Mouse (Mus musculus) c-Kit-positive CD71-negative TER-119-negative erythroid progenitor cells, embryonic 14.5 days (primary cell): ENCODE measurements around the gene Sema4f.

Source experiments
- DNase-seq: peaks from one replicate; pipeline ENCODE4 v3.0.0-alpha.2; 2013; ENCODE audit warnings: low read depth

Sema4f gene

DNA sequence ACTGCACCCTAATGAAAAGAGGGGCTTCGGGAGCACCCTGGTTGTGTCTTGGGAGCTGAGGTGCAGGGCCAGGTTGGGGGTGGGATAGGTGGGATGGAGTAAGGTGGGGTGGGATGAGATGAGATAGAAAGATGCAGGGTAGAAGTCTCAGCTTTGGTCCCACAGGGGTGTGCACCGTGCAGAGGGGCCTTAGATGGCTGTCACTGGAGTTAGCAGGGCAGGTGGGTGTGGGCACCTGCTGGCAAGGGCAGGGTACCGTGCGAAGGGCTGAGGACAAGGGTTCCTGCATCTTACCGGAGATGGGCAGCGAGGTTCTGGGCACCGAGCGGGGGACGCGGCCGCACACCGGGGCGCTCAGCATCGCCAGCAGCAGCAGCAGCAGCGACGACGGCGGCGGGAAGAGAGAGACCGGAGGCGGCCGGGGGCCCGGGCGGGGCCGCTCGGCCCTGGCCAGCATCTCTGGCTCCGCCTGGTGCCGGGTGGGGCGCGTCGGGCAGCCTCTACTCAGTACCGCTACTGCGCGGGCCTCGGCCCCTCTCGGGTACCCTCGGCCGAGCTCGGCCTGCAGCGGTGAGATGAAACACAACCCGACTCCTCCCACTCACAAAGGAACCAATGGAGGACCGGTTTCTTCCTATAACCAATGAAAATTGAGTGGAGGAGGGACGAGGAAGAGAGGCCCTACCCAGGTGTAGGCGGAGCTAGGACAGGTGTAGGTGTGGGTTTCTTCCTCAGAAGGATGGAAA is at the start of gene Sema4f:
TSS of gene Sema4f (minus strand) at position 603 of the 746 bp plus-strand sequence.
- DNase-seq: no peak

DNA sequence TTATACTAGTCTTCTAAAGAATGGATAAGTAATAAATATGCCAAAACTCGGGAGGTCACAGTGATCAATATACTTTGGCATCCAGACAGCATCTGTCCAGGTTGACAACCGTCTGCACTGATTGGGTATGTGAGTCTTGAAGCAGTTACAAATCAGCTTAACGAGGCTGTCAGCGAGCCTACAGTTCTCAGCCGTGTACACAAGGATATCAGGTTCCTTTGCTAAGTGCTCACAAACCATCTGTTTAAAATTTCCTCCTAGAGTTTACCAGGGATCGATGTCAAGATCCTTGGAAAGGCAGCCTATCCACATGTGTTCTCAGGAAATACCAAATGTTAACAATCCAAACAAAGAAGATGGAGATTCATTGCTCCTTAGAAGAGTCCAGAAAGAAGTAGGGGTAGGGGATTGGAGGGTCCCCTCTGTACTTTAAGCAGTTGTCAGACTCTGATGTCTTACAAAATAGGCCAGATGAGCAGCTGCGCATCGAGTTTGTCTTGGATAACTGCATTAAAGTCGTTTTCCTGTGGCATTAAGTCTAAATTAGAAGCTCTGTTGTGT is 47.9 kb upstream of the Sema4f start:
- DNase-seq: no peak

DNA sequence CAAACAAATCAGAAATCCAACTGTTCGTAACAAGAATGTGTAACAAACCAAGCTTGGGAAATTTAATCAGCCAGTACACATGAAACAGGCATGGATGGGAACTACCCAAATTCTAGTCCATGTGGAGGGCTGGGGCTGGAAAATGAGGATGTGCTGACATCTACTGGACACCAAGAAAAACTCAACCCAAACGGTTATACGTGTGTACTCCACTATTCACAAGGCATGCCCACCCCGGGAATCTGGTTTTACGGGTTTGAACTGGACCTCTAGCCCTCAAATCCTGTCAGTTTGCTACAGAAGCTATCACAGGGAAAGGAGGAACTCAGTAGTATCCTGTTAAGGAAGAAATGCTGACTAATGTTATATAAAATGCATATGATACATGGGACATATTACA is 31.5 kb upstream of the Sema4f start:
- DNase-seq: peak; percentile 42

DNA sequence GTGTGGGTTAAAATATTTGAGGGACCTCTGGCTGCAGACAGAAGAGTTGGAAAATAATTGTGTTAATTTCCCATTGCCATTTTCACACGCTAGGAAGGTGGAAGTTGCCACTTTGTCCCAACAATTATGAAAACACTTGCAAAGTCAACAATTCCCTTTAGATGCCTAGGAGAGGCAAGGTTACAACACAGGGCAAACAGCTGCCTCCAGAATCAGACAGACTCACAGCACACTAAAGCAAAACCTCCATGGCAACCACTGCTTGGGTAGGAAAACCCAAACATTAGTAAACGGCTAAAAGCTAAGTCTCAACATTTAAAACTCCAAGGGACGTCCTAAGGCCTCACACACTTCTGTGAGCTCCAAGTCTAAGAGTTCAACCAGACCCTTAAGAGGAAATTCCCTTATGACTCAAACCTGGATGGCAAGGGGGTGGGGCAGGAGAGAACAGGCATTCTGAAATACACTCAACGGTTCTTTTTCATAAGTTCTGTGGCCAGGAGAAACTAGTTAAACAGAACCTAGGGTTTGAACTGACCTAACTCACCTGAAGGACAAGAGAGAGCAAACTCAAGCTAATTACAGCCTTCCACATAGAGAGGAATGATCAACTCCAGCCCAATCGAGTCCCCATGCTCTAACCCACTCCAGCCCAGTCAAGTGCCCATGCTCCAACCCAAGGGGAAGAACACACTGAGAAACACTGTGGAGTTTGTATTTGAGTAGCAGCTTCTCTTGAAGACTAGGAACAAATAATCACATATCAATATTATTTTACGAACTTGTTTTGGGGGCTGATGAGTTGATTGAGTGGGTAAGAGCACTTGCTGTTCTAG is 29.9 kb upstream of the Sema4f start:
- DNase-seq: no peak

DNA sequence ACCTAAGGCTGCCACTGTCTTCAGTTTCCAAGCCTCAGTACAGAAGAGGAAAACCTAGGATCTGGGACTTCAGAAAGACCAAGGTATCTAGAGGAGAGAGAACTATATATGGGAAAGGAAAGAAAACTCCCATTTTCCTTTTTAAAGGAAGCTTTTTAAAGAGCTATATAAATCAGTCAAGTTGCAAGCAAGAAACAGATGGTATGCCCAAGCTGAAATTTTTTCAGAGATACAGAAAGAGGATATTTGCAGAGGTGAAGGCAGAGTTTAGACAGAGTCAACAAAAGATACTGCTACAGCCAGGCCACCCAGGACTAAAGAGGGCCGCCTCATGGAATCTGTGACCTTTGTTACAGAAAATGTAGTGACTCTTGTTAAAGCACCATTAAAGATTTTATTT is 22.1 kb upstream of the Sema4f start:
- no peak for DNase-seq

DNA sequence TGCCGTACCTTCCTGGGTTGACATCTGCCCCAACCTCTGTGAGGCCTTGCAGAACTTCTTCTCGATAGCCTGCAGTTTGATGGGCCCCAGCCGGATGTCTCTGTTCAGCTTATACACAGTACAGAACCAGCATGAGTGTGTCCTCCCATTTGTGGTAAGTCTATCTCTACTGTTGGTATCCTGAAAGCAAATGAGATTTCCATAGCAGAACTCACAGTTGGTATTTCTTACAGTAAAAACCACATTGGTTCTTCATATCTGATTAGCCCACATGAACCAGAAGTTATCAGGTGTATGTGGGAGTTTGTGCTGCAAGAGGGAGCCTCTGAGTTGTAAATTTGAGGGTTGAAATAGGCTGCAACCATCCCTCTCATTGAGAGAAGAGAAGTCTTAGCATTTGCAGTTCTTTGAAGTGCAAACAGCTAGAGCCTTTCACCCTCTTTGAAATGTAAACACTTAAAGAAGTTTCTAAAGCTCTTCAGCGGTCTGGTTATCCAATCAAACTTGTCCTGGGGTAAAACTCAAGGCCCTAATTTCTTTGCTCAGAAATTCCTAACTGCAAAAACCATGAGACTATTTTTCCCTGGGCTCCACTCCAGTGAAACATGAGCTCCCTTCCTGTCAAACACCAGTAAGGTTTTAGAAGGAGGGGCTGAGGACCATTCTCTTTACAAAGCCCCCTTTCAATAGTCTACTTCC is 17.1 kb upstream of the Sema4f start:
- DNase-seq: no peak

DNA sequence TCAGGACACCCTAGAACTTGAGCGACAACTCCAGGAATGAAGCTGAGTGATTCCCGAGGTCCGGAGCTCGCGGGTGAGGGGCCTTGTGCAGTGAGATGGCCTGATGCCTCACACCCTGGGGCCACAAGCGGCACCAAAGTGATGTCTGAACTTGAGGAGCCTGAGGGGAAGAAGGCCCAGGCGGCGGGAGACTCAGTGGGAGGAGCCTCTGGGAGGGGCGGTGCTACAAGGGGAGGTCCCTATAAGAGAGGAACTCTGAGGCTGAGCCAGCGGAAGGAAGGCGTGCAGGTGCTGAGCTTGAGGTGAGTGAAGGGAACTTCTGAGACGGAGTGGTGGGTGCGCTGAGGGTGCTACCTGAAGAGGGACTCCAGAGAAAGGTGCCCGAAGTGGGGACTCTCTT is 7.1 kb upstream of the Sema4f start, which contains the start of gene M1ap:
TSS of gene M1ap (plus strand) at position 252 of the 400 bp plus-strand sequence.
- DNase-seq: no peak

DNA sequence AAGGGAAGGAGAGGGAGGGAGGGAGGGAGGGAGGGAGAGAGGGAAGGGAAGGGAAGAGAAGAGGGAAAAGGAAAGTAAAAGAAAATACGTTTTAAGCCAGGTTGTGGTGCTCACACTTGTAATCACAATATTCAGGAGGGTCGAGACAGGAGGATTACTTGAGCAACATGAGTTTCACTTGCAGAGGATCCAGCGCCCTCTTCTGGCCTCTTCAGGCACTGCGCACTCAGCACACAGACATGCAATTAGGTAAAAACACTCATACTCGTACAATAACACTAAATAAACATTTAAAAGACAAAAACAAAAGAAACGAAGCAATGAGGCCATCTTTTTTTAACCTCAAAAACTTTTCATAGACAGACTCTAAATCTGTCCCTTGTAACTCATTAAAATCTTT is 6.2 kb upstream of the Sema4f start:
- peak; percentile 24 for DNase-seq

DNA sequence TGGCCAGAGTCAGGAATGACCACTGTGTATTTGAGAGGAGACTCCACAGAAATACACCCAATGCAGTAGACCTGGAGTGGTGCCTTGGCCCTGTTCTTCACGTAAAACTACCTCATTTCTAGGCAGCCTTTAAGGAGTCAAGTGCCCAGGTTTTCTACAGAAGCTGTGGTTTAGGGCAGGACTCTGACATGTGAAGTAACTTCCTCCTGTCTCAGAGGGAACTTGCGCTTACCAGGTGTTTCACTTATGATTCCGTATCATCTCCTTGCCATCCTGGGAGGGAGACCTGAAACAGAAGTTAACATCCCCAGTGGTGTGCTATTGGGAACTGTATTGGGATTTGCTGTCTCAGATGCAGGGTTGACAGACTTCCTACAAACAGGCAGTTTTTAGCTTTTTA is 1.2 kb upstream of the Sema4f start:
- DNase-seq: peak; percentile 10

DNA sequence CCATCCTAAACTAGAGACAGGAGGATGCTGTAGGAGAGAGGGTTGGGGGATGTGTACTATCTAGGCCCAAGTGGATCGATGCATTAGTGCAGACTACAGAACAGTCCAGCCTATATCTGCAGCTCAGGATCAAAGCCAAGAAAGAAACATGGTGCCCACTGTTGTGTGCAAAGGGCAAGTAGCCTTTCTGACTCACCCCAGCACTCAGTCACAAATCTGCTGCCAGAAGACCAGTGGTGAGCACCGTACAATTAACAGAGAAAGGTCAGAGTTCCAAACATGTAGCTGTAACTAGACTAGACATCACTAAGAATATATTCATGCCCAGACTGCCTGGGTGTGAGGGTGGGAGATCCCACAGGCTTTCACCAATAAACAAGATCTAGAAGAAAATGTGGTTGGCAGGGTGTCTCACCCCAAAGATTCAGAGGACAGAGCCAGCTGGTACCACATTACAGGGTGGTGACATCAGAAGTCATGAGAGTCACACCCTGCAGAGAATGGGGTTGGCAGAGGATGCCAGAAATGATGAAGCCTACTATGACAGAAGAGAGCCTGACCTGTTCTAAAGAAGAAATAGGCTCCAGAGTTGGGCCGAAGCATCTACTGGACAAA is 4.8 kb downstream of the Sema4f start:
- no peak for DNase-seq

DNA sequence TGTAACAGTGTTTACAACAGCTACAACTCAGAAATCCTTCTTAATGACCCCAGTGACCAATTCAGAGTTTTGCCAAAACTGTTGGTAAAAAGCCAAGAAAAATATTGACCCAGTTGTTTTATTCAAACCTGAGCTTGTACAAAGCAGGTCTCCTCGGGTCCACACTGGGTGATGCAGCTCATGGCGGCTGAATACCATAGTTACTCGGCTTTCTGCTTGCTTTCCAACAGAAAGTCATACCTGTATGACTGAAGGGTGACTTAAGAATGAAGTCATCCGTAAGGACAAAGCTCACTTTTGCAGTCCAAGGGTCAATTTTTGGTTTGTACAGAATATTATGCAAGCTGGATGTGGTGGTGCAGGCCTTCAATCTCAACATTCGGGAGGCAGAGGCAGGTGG is 12.0 kb downstream of the Sema4f start:
- DNase-seq: no peak

DNA sequence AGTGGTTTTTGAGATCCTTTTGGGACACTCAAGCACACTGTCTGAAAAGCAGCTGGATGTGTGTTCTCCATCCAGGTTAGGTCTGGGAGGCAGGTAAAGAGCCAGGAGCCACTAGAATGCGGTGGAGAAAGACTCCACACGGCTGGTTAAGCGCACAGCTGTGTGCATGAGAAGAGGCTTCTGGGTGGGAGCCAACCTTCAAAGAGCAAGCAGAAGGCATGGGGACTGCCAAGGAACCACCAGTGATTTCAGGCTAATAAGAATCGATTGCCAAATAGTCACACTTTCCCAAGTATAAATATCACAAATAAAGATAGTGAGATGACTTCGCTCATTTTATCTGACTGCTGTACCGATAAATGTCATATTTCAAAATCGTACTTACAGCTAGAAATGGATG is 13.0 kb downstream of the Sema4f start:
- no peak for DNase-seq

DNA sequence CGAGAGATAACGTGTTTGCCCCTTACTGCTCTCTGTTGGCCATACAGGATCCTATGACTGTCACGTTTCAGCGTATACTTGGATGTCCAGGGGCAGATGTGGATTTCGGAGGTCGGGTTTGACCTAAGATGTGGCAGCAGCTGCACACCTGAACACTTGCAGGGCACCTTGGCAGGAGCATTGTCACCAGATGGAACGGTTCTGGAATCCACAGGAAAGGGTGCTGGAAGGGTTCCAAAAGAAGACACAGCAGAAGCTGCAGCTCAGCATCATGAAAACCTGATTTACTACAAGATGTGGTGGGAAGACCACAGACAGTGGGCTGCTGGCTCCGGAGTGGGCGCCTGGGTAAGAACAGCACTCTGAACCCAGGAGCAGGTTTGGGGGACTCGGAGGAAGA is 13.5 kb downstream of the Sema4f start:
- DNase-seq: no peak

DNA sequence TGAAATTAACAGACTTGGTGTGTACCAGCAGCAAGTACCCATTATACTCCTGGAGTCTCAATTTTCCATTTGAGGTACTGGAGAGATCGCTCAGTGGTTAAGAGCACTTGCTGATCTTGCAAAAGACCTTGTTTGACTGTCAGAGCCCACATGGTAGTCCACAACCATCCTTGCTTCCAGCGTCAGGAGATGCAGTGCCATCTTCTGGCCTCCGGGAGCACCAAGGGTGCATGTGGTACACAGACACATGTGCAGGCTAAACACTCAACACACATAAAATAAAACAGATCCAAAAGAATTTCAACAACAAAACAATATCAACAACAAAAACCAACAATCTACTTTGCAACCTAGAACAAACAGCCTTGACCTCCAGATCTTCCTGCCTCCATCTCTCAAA is 14.6 kb downstream of the Sema4f start:
- DNase-seq: no peak

DNA sequence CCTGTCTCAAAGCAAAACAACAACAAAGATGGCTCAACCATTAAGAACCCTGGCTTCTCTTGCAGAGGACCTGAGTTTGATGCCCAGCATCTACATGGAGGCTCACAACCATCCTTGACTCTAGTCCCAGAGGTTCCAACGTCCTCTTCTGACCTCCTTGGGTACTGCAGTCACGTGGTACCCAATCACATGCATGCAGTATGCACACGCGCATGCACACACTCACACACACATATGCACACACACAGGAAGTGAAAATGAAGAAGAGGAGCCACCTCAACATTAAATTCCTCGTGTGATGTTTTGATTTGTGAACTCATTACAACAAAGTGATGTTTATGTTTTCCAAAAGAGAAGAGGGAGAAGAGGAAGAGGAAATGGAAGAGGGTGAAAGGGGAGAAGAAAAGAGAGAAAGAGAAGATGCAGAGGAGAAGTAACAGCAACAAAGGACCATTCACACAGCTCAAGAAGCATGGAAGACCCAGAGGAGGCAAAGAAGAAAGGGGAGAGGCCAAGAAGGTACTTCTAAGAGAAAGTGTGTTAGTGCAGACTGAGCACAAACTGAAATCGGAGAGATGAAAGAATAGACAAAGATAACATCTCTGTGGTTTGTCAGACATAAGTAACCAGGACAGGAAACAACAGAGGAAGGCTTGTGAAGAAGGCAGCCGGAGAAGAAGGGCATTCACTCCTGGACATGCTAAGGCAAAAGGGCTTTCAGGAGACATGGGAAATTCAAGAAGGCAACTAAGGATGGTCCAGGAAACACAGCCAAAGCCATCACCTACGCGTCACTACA is 17.9 kb downstream of the Sema4f start:
- DNase-seq: no peak

DNA sequence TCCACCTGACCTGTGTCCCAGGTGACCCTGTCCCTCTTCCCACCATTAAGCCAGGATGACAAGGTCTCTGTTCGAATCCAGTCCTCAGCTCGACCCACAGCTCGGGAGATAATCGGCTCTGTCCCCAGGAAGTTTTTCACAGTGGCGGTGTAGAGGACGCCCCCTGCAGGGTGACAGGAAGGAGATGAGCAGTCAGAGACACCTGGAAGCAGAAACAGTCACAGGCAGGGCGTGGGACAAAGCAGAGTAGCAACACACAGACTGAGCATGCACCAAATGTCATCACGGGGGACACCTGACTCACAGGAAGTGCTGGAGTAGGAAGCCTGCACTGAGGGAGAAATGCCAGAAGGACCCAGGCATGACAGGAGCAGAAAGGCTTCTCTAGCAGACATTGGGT is 20.0 kb downstream of the Sema4f start:
- no peak for DNase-seq

DNA sequence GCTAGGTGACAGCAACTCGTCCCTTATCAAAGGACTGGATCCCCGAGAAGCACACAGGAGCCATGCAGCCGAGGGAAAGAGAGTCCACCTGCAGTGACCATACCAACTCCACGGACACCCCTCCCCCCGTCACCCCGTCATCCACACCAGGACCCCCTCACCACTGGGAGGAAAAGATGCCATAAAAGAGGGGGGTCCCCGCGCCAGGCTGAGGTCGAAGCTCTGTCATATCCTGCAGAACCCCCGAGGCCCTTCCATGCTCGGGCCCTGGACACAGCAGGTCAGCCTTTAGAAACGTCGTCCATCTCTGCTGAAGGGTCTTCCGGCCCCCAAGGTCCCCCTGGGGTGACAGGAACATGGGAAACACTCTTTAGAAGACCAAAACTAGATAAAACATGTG is 21.2 kb downstream of the Sema4f start:
- no peak for DNase-seq

DNA sequence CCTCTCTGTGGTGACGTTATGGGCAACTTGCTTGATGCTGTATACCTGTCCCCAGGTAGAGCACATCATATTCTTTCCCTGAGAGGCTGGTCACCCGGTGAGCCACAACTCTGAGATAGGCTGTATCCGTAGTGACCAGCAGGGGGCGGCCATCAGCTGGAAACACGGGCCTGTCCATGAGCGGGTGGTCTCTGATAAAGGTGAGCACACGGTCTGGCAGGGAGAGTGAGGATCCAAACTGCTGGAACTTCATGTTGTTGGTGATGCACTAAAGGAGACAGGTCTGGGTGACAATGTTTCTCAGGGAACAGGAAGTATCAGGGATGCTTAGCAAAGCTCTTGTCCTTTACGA is 21.8 kb downstream of the Sema4f start:
- DNase-seq: no peak

DNA sequence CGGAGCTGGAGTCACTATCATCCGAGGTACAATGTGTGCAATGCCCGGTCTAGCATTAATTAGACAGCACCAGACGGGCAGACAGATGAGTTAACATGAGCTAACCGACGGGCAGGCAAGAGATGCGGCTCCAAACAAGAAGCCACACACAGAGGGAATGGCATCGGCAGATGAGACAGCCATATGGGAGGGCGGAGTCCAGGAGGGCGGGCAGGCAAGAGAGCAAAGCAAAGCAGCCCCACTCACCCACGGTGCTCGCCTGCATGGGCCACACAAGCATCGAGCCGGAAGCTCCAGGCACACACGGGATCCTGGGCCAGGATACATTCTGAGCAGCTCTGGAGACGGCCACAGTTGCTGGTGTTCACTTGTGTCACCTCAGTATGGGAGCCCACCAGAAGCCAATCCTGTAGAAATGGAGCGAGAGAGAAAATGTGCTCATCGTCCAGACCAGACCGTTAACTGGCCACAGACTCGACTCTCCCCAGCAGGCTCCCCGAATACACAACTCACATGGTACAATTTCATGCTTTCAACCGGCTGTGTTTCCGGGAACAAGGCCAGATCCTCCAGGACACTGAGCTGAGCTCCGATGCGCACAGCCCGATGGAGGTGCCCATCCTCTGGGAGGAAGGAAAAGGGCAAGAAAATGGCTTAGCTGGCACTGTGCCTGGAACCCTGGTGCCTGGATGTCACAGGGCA is 22.3 kb downstream of the Sema4f start:
- DNase-seq: no peak

DNA sequence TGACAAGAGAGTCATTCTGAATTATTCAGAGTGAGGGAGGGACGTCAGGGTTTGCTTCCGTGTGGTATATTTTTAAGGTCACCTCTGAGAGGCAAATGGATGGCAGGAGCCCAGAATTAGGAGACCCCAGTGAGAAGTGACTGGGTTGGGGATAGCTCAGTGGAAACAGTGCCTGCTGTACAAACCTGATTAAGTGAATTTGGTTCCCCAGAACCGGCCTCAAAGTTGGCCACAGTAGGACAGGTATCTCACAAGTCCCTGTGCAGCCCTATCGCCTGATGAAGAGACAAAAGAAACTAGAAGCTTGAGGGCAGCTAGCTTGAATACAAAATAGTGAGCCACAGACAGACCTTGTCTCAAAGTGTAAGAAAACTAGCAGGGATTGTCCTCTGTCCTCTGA is 23.1 kb downstream of the Sema4f start:
- no peak for DNase-seq

DNA sequence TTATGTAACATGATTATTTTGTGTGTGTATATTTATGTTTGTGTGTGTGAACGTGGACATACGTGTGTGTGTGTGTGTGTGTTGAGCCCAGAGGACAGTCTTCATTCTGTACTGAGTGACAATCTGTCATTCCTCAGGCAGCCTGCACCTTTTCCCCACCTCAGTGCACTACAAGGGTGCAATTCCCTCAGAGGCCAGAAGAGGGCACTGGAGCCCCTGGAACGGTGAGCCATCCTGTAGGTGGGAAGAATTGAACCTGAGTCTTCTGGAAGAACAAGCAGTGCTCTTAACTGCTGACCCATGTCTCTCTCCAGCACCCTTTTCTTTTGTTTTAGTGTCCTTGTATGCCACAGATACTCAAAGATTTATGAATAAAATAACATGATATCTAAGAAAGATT is 23.7 kb downstream of the Sema4f start:
- peak; percentile 50 for DNase-seq
